9 mouse cellular contexts compared by ENCODE assay signal in the genomic region with DNA sequence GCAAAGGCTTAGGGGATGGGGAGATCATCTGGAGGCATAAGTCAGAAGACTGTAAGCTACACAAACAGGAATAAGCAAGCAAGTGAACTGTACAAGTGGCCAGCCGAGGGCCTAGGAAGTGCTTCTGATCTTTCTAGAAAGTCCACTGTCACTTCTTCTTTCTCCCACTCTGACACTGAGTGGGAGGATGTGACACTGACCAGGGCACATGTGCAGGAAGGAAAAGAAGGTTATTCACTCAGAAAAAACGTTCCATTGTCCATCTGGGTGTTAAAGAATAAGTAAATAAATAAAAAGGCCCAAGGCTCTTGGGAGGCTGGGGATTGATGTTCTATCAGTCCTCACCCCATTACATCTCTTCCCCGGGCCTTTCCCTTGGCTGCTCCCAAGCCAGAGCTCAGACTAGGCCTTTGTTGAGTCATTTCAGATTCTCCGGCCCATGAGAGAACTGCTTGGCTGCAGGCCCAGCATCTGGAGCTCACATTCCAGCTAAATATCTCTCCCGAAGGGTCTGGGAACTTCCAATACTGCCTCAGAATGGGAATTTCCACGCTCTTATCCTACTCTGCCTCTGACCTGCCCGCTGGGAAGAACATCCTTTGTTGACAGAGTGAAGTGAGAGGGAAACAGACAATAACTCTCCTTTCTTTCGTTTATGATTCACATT. TPM values are rescaled to one million over a fixed set of nuclear protein-coding genes. Genes with fewer than 3 reads are reported as not detected.
A peak's percentile ranks its signal among the peaks of the same experiment; 100 is the strongest.
DNase-seq lines count a peak whose midpoint lies in the region; ATAC-seq and TF ChIP-seq lines count a peak whose summit lies in the region.
"Had no signal": no experiment of that assay in that cellular context is flagged by ENCODE, and none has a peak within 500 bp of the region (broad histone marks: within the 10 kb centered on the region; RNA-seq: fewer than 3 reads in every experiment).

No protein-coding gene starts in this region.

- no peak for TF ChIP-seq CTCF in liver, postnatal 0 days (IDR thresholded peaks at IDR 0.05; ENCODE audit: low read depth)

- no peak for ATAC-seq in hindbrain, embryonic 16.5 days
- no peak for ATAC-seq in liver, postnatal 0 days
- ATAC-seq in stomach, embryonic 16.5 days (ENCODE audit: insufficient read depth, low FRiP score): peak; percentile 57; the same call in 1 of the 2 replicates
- ATAC-seq in megakaryocyte-erythroid progenitor cell, adult 5-6 weeks (replicated peaks; ENCODE audit: low FRiP score, low TSS enrichment, poor library complexity, severe bottlenecking): no peak

- no peak for TF ChIP-seq EP300 in liver, postnatal 0 days (IDR thresholded peaks at IDR 0.05; ENCODE audit: low read depth)

- no peak overlapping the region for H3K9ac ChIP-seq in hindbrain, embryonic 16.5 days (ENCODE audit: low read depth, low read length)
- H3K9ac ChIP-seq in liver, postnatal 0 days (replicated peaks): no peak overlapping the region
- H3K9ac ChIP-seq in stomach, embryonic 16.5 days (ENCODE audit: low read length): no peak overlapping the region

- H3K4me3 ChIP-seq in hindbrain, embryonic 16.5 days (ENCODE audit: low read length): no peak overlapping the region
- H3K4me3 ChIP-seq in liver, postnatal 0 days (ENCODE audit: low read depth, low read length): no peak overlapping the region
- no peak overlapping the region for H3K4me3 ChIP-seq in stomach, embryonic 16.5 days (replicated peaks; ENCODE audit: low read length)

- peak overlapping the region; percentile 30; the same call in 1 of the 2 replicates for H3K27ac ChIP-seq in hindbrain, embryonic 16.5 days (ENCODE audit: low read depth, low read length)
- peak overlapping the region; percentile 57 for H3K27ac ChIP-seq in liver, postnatal 0 days (ENCODE audit: low read depth)
- peak overlapping the region; percentile 80 for H3K27ac ChIP-seq in stomach, embryonic 16.5 days (ENCODE audit: low read length)

- peaks cover 4% of the 10 kb centered on the region; the same call in 1 of the 2 replicates for H3K4me1 ChIP-seq in hindbrain, embryonic 16.5 days (ENCODE audit: control insufficient read depth, insufficient read depth, low read depth, low read length)
- H3K4me1 ChIP-seq in liver, postnatal 0 days (ENCODE audit: insufficient read depth): no peaks in the 10 kb centered on the region
- peaks cover 25% of the 10 kb centered on the region for H3K4me1 ChIP-seq in stomach, embryonic 16.5 days (ENCODE audit: control insufficient read depth, insufficient read depth, low read length)

- H3K9me3 ChIP-seq in hindbrain, embryonic 16.5 days (ENCODE audit: control insufficient read depth, low read length): no peaks in the 10 kb centered on the region
- no peaks in the 10 kb centered on the region for H3K9me3 ChIP-seq in liver, postnatal 0 days (ENCODE audit: low read length)
- no peaks in the 10 kb centered on the region for H3K9me3 ChIP-seq in stomach, embryonic 16.5 days (replicated peaks; ENCODE audit: control insufficient read depth, low read length)

- no peak overlapping the region for H3K4me2 ChIP-seq in hindbrain, embryonic 16.5 days (ENCODE audit: low read length)
- H3K4me2 ChIP-seq in liver, postnatal 0 days (ENCODE audit: low read depth, low read length): no peak overlapping the region
- no peak overlapping the region for H3K4me2 ChIP-seq in stomach, embryonic 16.5 days (ENCODE audit: low read depth, low read length)

- peak; percentile 12 for DNase-seq in right cerebral cortex, adult 18-20 months
- DNase-seq in right cerebral cortex, adult 2 months (ENCODE audit: low spot score in 2 of 2): no peak
- DNase-seq in gastrocnemius, postnatal 10 days: peak; percentile 82
- DNase-seq in liver, postnatal 0 days: peak; percentile 19
- no peak for DNase-seq in cerebellum, postnatal 4 days (ENCODE audit: low spot score in 2 of 2)

- 31% methylated on average over 8 of the region's 8 CpGs for WGBS in hindbrain, embryonic 16.5 days
- WGBS in liver, postnatal 0 days (ENCODE audit: insufficient replicate concordance): 50% methylated on average over 8 of the region's 8 CpGs
- 22% methylated on average over 8 of the region's 8 CpGs for WGBS in stomach, embryonic 16.5 days

- no peaks in the 10 kb centered on the region for H3K27me3 ChIP-seq in hindbrain, embryonic 16.5 days (replicated peaks; ENCODE audit: control insufficient read depth, insufficient read depth, low read length)
- no peaks in the 10 kb centered on the region for H3K27me3 ChIP-seq in liver, postnatal 0 days (ENCODE audit: insufficient read depth, low read length)
- no peaks in the 10 kb centered on the region for H3K27me3 ChIP-seq in stomach, embryonic 16.5 days (ENCODE audit: control insufficient read depth, insufficient read depth, low read length)

- H3K36me3 ChIP-seq in hindbrain, embryonic 16.5 days (ENCODE audit: control insufficient read depth, insufficient read depth, low read length): no peaks in the 10 kb centered on the region
- H3K36me3 ChIP-seq in liver, postnatal 0 days (replicated peaks; ENCODE audit: insufficient read depth, low read length): no peaks in the 10 kb centered on the region
- H3K36me3 ChIP-seq in stomach, embryonic 16.5 days (ENCODE audit: control insufficient read depth, insufficient read depth, low read length): no peaks in the 10 kb centered on the region

RNA-seq across cellular contexts. Expression of a gene that starts 2.6 kb away (rescaled TPM):
- total RNA-seq in gastrocnemius, postnatal 10 days (2021): 1 to 10 TPM in 1 of 2 experiments, under 1 TPM in 1; 0.92 to 2.0 TPM
- 0.37 and 0.45 TPM in 2 replicates for polyA plus RNA-seq in hindbrain, embryonic 16.5 days (2015; fragmentation: Nextera tagmentation; extraction: Ambion mirVana)
- polyA plus RNA-seq in liver, postnatal 0 days (2015; fragmentation: Nextera tagmentation; extraction: Ambion mirVana): 1.8 and 2.5 TPM in 2 replicates
- polyA plus RNA-seq in stomach, embryonic 16.5 days (2015; fragmentation: Nextera tagmentation; extraction: Ambion mirVana): 4.5 and 4.8 TPM in 2 replicates
- not detected in 2 replicates for total RNA-seq in megakaryocyte-erythroid progenitor cell, adult 5-6 weeks (2014; fragmentation: Nextera tagmentation)
- total RNA-seq in megakaryocyte-erythroid progenitor cell, adult 5-6 weeks (2017): 0.99 TPM in 1 of 2 replicates, not detected in the other
- total RNA-seq: left cerebral cortex, postnatal 14 days had no signal

RNA-seq across cellular contexts. Expression of a gene that starts 5.6 kb away (rescaled TPM):
- not detected for total RNA-seq in gastrocnemius, postnatal 10 days (2021)
- polyA plus RNA-seq in hindbrain, embryonic 16.5 days (2015; fragmentation: Nextera tagmentation; extraction: Ambion mirVana): not detected in 2 replicates
- not detected in 2 replicates for polyA plus RNA-seq in liver, postnatal 0 days (2015; fragmentation: Nextera tagmentation; extraction: Ambion mirVana)
- polyA plus RNA-seq in stomach, embryonic 16.5 days (2015; fragmentation: Nextera tagmentation; extraction: Ambion mirVana): not detected in 2 replicates
- not detected in 2 replicates for total RNA-seq in megakaryocyte-erythroid progenitor cell, adult 5-6 weeks (2014; fragmentation: Nextera tagmentation)
- total RNA-seq in megakaryocyte-erythroid progenitor cell, adult 5-6 weeks (2017): not detected in 2 replicates
- total RNA-seq: left cerebral cortex, postnatal 14 days had no signal

RNA-seq across cellular contexts. Expression of a gene that starts 12.7 kb away (rescaled TPM):
- 1 to 10 TPM in 1 of 2 experiments, under 1 TPM in 1; 0.94 to 1.2 TPM for total RNA-seq in gastrocnemius, postnatal 10 days (2021)
- polyA plus RNA-seq in hindbrain, embryonic 16.5 days (2015; fragmentation: Nextera tagmentation; extraction: Ambion mirVana): 0.79 and 0.89 TPM in 2 replicates
- 0.51 and 1.1 TPM in 2 replicates for polyA plus RNA-seq in liver, postnatal 0 days (2015; fragmentation: Nextera tagmentation; extraction: Ambion mirVana)
- polyA plus RNA-seq in stomach, embryonic 16.5 days (2015; fragmentation: Nextera tagmentation; extraction: Ambion mirVana): 1.7 and 1.8 TPM in 2 replicates
- total RNA-seq in megakaryocyte-erythroid progenitor cell, adult 5-6 weeks (2014; fragmentation: Nextera tagmentation): not detected in 2 replicates
- not detected in 2 replicates for total RNA-seq in megakaryocyte-erythroid progenitor cell, adult 5-6 weeks (2017)

RNA-seq across cellular contexts. Expression of a gene that starts 24.8 kb away (rescaled TPM):
- 10 to 100 TPM; 12.2 to 13.3 TPM for total RNA-seq in gastrocnemius, postnatal 10 days (2021)
- 0.24 and 0.38 TPM in 2 replicates for polyA plus RNA-seq in hindbrain, embryonic 16.5 days (2015; fragmentation: Nextera tagmentation; extraction: Ambion mirVana)
- 0.09 TPM in 1 of 2 replicates, not detected in the other for polyA plus RNA-seq in liver, postnatal 0 days (2015; fragmentation: Nextera tagmentation; extraction: Ambion mirVana)
- 87.0 and 102 TPM in 2 replicates for polyA plus RNA-seq in stomach, embryonic 16.5 days (2015; fragmentation: Nextera tagmentation; extraction: Ambion mirVana)
- total RNA-seq in megakaryocyte-erythroid progenitor cell, adult 5-6 weeks (2014; fragmentation: Nextera tagmentation): not detected in 2 replicates
- not detected in 2 replicates for total RNA-seq in megakaryocyte-erythroid progenitor cell, adult 5-6 weeks (2017)

Comparison
In these comparisons a context has a peak if more than half of its experiments do, and no peak if none do; other contexts are left out.
1. DNase-seq: peak in right cerebral cortex, adult 18-20 months (single experiment), gastrocnemius, postnatal 10 days (single experiment) and liver, postnatal 0 days (single experiment); none in right cerebral cortex, adult 2 months (0 of 2) and cerebellum, postnatal 4 days (0 of 2).
2. H3K27ac ChIP-seq: peak in every context shown above with its lines; median percentile 80 in stomach, embryonic 16.5 days; 57 in liver, postnatal 0 days; 30 in hindbrain, embryonic 16.5 days.